Mouse (Mus musculus): Measurements from ENCODE around the gene Cplx3.

- TF ChIP-seq POLR2A (IDR thresholded peaks at IDR 0.05; ENCODE audit: low read depth, low read length) (no peak), CHD2 (IDR thresholded peaks at IDR 0.05; ENCODE audit: low read length) (no peak), IRF4 (IDR thresholded peaks at IDR 0.05; ENCODE audit: low read depth, low read length) (no peak), RAD21 (IDR thresholded peaks at IDR 0.05; ENCODE audit: low read depth, low read length) (no peak), NRF1 (IDR thresholded peaks at IDR 0.05; ENCODE audit: low read depth, low read length) (no peak), EP300 (IDR thresholded peaks at IDR 0.05; ENCODE audit: low read length) (no peak), E2F4 (IDR thresholded peaks at IDR 0.05; ENCODE audit: insufficient replicate concordance, low read depth, low read length) (no peak), ZC3H11A (IDR thresholded peaks at IDR 0.05; ENCODE audit: low read depth, low read length) (no peak), USF2 (conservative IDR thresholded peaks at IDR 0.05; ENCODE audit: low read depth, low read length) (no peak)
Observed at GRCm38 (mm10) chr9:57553119-57553518, 53.0 kb downstream of the Cplx3 start.
